Mouse (Mus musculus): ENCODE measurements at regions not wholly inside any gene's neighbourhood (a gene's known extent, or its start where the extent isn't known, plus 50 kb on each side); places are given as distances from the start of the nearest gene placed in this dataset.

- no peak for DNase-seq
Measured at GRCm38 (mm10) chr4:62809048-62809447, 156.3 kb upstream of the Zfp618 start.

- no peak for DNase-seq
Measured at GRCm38 (mm10) chr4:62819889-62820288, 145.5 kb upstream of the Zfp618 start.

- DNase-seq = peak; percentile 20
Measured at GRCm38 (mm10) chr4:62821288-62821687, 144.1 kb upstream of the Zfp618 start.

- DNase-seq = peak; percentile 89
Measured at GRCm38 (mm10) chr4:62822568-62822967, 142.8 kb upstream of the Zfp618 start.

- DNase-seq = no peak
Measured at GRCm38 (mm10) chr4:62823082-62823481, 142.3 kb upstream of the Zfp618 start.

- DNase-seq = peak; percentile 17
Measured at GRCm38 (mm10) chr4:62823555-62824250, 141.7 kb upstream of the Zfp618 start.

GRCm38 (mm10) chr4:62824581-62824980, 140.8 kb upstream of the Zfp618 start:
- no peak for DNase-seq

- no peak for DNase-seq
Measured at GRCm38 (mm10) chr4:62825256-62825655, 140.1 kb upstream of the Zfp618 start.

GRCm38 (mm10) chr4:62828963-62829362, 136.4 kb upstream of the Zfp618 start:
- DNase-seq = no peak

GRCm38 (mm10) chr4:62833944-62834343, 131.4 kb upstream of the Zfp618 start:
- peak; percentile 88 for DNase-seq

- peak; percentile 30 for DNase-seq
Measured at GRCm38 (mm10) chr4:62836875-62837274, 128.5 kb upstream of the Zfp618 start.

GRCm38 (mm10) chr4:62850526-62850925, 114.8 kb upstream of the Zfp618 start:
- no peak for DNase-seq

GRCm38 (mm10) chr4:62853335-62853734, 112.0 kb upstream of the Zfp618 start:
- DNase-seq = no peak

- DNase-seq = no peak
Measured at GRCm38 (mm10) chr4:62856406-62856805, 109.0 kb upstream of the Zfp618 start.

GRCm38 (mm10) chr4:62862756-62863155, 102.6 kb upstream of the Zfp618 start:
- peak; percentile 51 for DNase-seq

GRCm38 (mm10) chr4:62870391-62870983, 94.9 kb upstream of the Zfp618 start:
- DNase-seq = peak; percentile 70

GRCm38 (mm10) chr4:62872562-62872961, 92.8 kb upstream of the Zfp618 start:
- no peak for DNase-seq

- no peak for DNase-seq
Measured at GRCm38 (mm10) chr4:62873986-62874385, 91.4 kb upstream of the Zfp618 start.

- no peak for DNase-seq
Measured at GRCm38 (mm10) chr4:62878063-62878462, 87.3 kb upstream of the Zfp618 start.

- DNase-seq = no peak
Measured at GRCm38 (mm10) chr4:62878927-62879326, 86.4 kb upstream of the Zfp618 start.

- no peak for DNase-seq
Measured at GRCm38 (mm10) chr4:62881824-62882223, 83.5 kb upstream of the Zfp618 start.

GRCm38 (mm10) chr4:62882276-62882675, 83.1 kb upstream of the Zfp618 start:
- DNase-seq = no peak

GRCm38 (mm10) chr4:62888736-62889135, 76.6 kb upstream of the Zfp618 start:
- DNase-seq = no peak

GRCm38 (mm10) chr4:62889708-62890107, 75.7 kb upstream of the Zfp618 start:
- peak; percentile 58 for DNase-seq
